10 mouse cellular contexts compared by ENCODE assay signal in the genomic region with DNA sequence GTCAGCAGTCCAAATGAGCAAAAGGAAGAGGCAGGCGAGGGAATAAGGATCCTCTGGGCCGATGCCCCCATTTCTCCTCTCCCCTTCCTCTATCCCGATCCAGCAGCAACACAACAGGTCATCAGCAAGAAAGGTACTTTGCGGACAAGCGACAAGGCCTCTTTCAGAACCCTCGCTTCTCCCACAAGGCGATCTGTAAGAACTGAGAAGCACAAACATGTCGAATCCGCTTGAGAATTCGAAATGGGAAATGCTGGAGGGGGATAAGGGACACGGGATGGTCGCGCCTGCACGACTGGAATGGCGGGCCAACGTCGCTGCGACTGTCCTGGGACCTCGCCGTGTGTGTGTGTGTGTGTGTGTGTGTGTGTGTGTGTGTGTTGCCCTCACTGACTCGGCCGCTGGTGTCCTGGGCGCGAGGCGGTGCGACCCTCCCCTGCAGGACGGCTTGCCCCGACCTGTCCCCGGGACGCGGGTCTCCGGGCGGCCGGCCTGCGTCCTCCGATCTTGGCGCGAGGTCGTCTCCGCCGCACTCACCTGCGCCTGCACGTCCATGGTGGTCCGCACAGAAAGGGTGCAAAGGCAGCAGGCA. TPM values are rescaled to one million over a fixed set of nuclear protein-coding genes. Genes with fewer than 3 reads are reported as not detected.
DNase-seq lines count a peak whose midpoint lies in the region; ATAC-seq and TF ChIP-seq lines count a peak whose summit lies in the region.
"Not testable (repeated sequence)": the region's sequence is repeated elsewhere in the genome, so short reads cannot be mapped to it uniquely, and the experiment has no call there.
"Had no signal": no experiment of that assay in that cellular context is flagged by ENCODE, and none has a peak within 500 bp of the region (broad histone marks: within the 10 kb centered on the region; RNA-seq: fewer than 3 reads in every experiment).

No protein-coding gene starts in this region.

- intact Hi-C loops in gastrocnemius, adult 2 months (cut with DNase I), result not testable (repeated sequence)

- peak overlapping the region; percentile 84 for H3K27ac ChIP-seq in ES-E14 (ENCODE audit: insufficient read depth, low read depth, low read length, poor library complexity, severe bottlenecking)
- peak overlapping the region; percentile 76 for H3K27ac ChIP-seq in embryonic facial prominence, embryonic 12.5 days
- 0 out of 2 replicates have a peak overlapping the region, but pooled peaks have one; percentile 24 for H3K27ac ChIP-seq in gastrocnemius, adult 2 months
- not testable (repeated sequence) for H3K27ac ChIP-seq in hindbrain, embryonic 14.5 days; layer of hippocampus, adult 2 months; midbrain, embryonic 15.5 days; stomach, embryonic 16.5 days (ENCODE audit: low read length)
- H3K27ac ChIP-seq in liver, embryonic 16.5 days (ENCODE audit: low read length), result peak overlapping the region; percentile 74

- H3K4me1 ChIP-seq in ES-E14 (ENCODE audit: control insufficient read depth in 2 of 2, insufficient read depth in 2 of 2, low read length in 2 of 2, poor library complexity in 1 of 2); hindbrain, embryonic 14.5 days (replicated peaks; ENCODE audit: control insufficient read depth, insufficient read depth, low read length); midbrain, embryonic 15.5 days: not testable (repeated sequence)
- H3K4me1 ChIP-seq in embryonic facial prominence, embryonic 12.5 days, result peaks cover 10% of the 10 kb centered on the region
- H3K4me1 ChIP-seq in liver, embryonic 16.5 days (ENCODE audit: control insufficient read depth, low read depth, low read length), result peaks cover 17% of the 10 kb centered on the region
- H3K4me1 ChIP-seq in stomach, embryonic 16.5 days (ENCODE audit: control insufficient read depth, insufficient read depth, low read length), result peaks cover 14% of the 10 kb centered on the region

- H3K9ac ChIP-seq in ES-E14 (ENCODE audit: insufficient read depth, low read depth, low read length, poor library complexity, severe bottlenecking), result peak overlapping the region; percentile 83
- H3K9ac ChIP-seq in embryonic facial prominence, embryonic 12.5 days, result peak overlapping the region; percentile 70
- peak overlapping the region; percentile 52 for H3K9ac ChIP-seq in hindbrain, embryonic 14.5 days
- peak overlapping the region; percentile 85 for H3K9ac ChIP-seq in liver, embryonic 16.5 days (ENCODE audit: low read depth, low read length)
- H3K9ac ChIP-seq in midbrain, embryonic 15.5 days, result peak overlapping the region; percentile 32
- peak overlapping the region; percentile 80 for H3K9ac ChIP-seq in stomach, embryonic 16.5 days (ENCODE audit: low read length)

- in situ Hi-C loops in ES-E14 (cut with MboI; ENCODE audit: low sequenced_read_pairs in 2 of 2, unreplicated experiment in 2 of 2), result not testable (repeated sequence)

- not testable (repeated sequence) for TF ChIP-seq CTCF in gastrocnemius, adult 2 months (IDR thresholded peaks at IDR 0.05); layer of hippocampus, adult 2 months (conservative IDR thresholded peaks at IDR 0.05)

- H3K36me3 ChIP-seq in ES-E14 (ENCODE audit: control insufficient read depth, insufficient read depth, low read length, poor library complexity, severe bottlenecking), result peaks cover 18% of the 10 kb centered on the region
- not testable (repeated sequence) for H3K36me3 ChIP-seq in embryonic facial prominence, embryonic 12.5 days; hindbrain, embryonic 14.5 days (replicated peaks; ENCODE audit: control insufficient read depth, insufficient read depth); midbrain, embryonic 15.5 days (replicated peaks); stomach, embryonic 16.5 days (ENCODE audit: control insufficient read depth, insufficient read depth, low read length)
- peaks cover 17% of the 10 kb centered on the region for H3K36me3 ChIP-seq in liver, embryonic 16.5 days (ENCODE audit: control insufficient read depth, insufficient read depth)

- WGBS in embryonic facial prominence, embryonic 12.5 days, result 0% methylated on average over 37 of the region's 44 CpGs
- under 1% methylated on average over 41 of the region's 44 CpGs for WGBS in hindbrain, embryonic 14.5 days
- WGBS in liver, embryonic 16.5 days (ENCODE audit: insufficient replicate concordance), result under 1% methylated on average over 42 of the region's 44 CpGs
- under 1% methylated on average over 44 of the region's 44 CpGs for WGBS in midbrain, embryonic 15.5 days
- under 1% methylated on average over 44 of the region's 44 CpGs for WGBS in stomach, embryonic 16.5 days

- DNase-seq in ES-E14 (ENCODE audit: low read depth, low spot score); gastrocnemius, adult 2 months; hindbrain, embryonic 14.5 days (ENCODE audit: low spot score); layer of hippocampus, adult 2 months (ENCODE audit: low spot score in 2 of 2): not testable (repeated sequence)

- peak overlapping the region; percentile 64 for H3K4me2 ChIP-seq in embryonic facial prominence, embryonic 12.5 days (replicated peaks)
- H3K4me2 ChIP-seq in hindbrain, embryonic 14.5 days (replicated peaks), result peak overlapping the region; percentile 70
- H3K4me2 ChIP-seq in liver, embryonic 16.5 days (ENCODE audit: low read depth, low read length), result peak overlapping the region; percentile 80
- H3K4me2 ChIP-seq in midbrain, embryonic 15.5 days, result peak overlapping the region; percentile 84
- peak overlapping the region; percentile 65 for H3K4me2 ChIP-seq in stomach, embryonic 16.5 days (ENCODE audit: low read depth, low read length)

- peak overlapping the region; percentile 79 to 85 for H3K4me3 ChIP-seq in ES-E14 (ENCODE audit: insufficient read depth in 1 of 2, low read depth in 1 of 2, low read length in 2 of 2, poor library complexity in 1 of 2, severe bottlenecking in 1 of 2)
- peak overlapping the region; percentile 78 for H3K4me3 ChIP-seq in embryonic facial prominence, embryonic 12.5 days
- peak overlapping the region; percentile 88 for H3K4me3 ChIP-seq in gastrocnemius, adult 2 months
- H3K4me3 ChIP-seq in hindbrain, embryonic 14.5 days (replicated peaks; ENCODE audit: low read length), result peak overlapping the region; percentile 56
- peak overlapping the region; percentile 69 for H3K4me3 ChIP-seq in layer of hippocampus, adult 2 months
- H3K4me3 ChIP-seq in liver, embryonic 16.5 days (ENCODE audit: low read depth, low read length), result peak overlapping the region; percentile 81
- H3K4me3 ChIP-seq in midbrain, embryonic 15.5 days, result peak overlapping the region; percentile 61
- peak overlapping the region; percentile 65 for H3K4me3 ChIP-seq in stomach, embryonic 16.5 days (replicated peaks; ENCODE audit: low read length)

- peak; percentile 39 for ATAC-seq in embryonic facial prominence, embryonic 12.5 days (ENCODE audit: insufficient number of reproducible peaks, insufficient read depth, low FRiP score, low TSS enrichment)
- not testable (repeated sequence) for ATAC-seq in hindbrain, embryonic 14.5 days (ENCODE audit: low FRiP score); liver, embryonic 16.5 days (ENCODE audit: low read depth); midbrain, embryonic 15.5 days (replicated peaks)
- peak; percentile 3 for ATAC-seq in stomach, embryonic 16.5 days (ENCODE audit: insufficient read depth, low FRiP score)

- H3K9me3 ChIP-seq in ES-E14 (ENCODE audit: control insufficient read depth, insufficient read depth, low read depth, low read length); embryonic facial prominence, embryonic 12.5 days; hindbrain, embryonic 14.5 days (ENCODE audit: control insufficient read depth, low read length); liver, embryonic 16.5 days (replicated peaks; ENCODE audit: control insufficient read depth, low read length); midbrain, embryonic 15.5 days; stomach, embryonic 16.5 days (replicated peaks; ENCODE audit: control insufficient read depth, low read length): not testable (repeated sequence)

- H3K27me3 ChIP-seq in embryonic facial prominence, embryonic 12.5 days; hindbrain, embryonic 14.5 days (ENCODE audit: control insufficient read depth, insufficient read depth, low read length); liver, embryonic 16.5 days (ENCODE audit: control insufficient read depth, insufficient read depth, low read depth, low read length); midbrain, embryonic 15.5 days (replicated peaks); stomach, embryonic 16.5 days (ENCODE audit: control insufficient read depth, insufficient read depth, low read length): not testable (repeated sequence)

RNA-seq across cellular contexts. Expression of a gene that starts 0.4 kb away (rescaled TPM):
- total RNA-seq in ES-E14 (2012; rRNA removed), result 149 and 187 TPM in 2 replicates
- 4.9 and 6.4 TPM in 2 replicates for polyA plus RNA-seq in embryonic facial prominence, embryonic 12.5 days (2016; fragmentation: Nextera tagmentation; extraction: Ambion mirVana)
- total RNA-seq in gastrocnemius, adult 2 months (2021), result under 1 TPM; 0.23 to 0.33 TPM
- 1.7 and 1.8 TPM in 2 replicates for polyA plus RNA-seq in hindbrain, embryonic 14.5 days (2014; fragmentation: Nextera tagmentation; extraction: Ambion mirVana)
- total RNA-seq in layer of hippocampus, adult 2 months (2021), result 1 to 10 TPM; 1.8 to 3.0 TPM
- 5.8 and 6.1 TPM in 2 replicates for polyA plus RNA-seq in liver, embryonic 16.5 days (2015; fragmentation: Nextera tagmentation; extraction: Ambion mirVana)
- 1.5 and 2.6 TPM in 2 replicates for polyA plus RNA-seq in midbrain, embryonic 15.5 days (2015; fragmentation: Nextera tagmentation; extraction: Ambion mirVana)
- 6.9 and 7.9 TPM in 2 replicates for polyA plus RNA-seq in stomach, embryonic 16.5 days (2015; fragmentation: Nextera tagmentation; extraction: Ambion mirVana)

RNA-seq across cellular contexts. Expression of a gene that starts 14.9 kb away (rescaled TPM):
- 33.2 and 46.0 TPM in 2 replicates for total RNA-seq in ES-E14 (2012; rRNA removed)
- polyA plus RNA-seq in embryonic facial prominence, embryonic 12.5 days (2016; fragmentation: Nextera tagmentation; extraction: Ambion mirVana), result 0.35 and 0.38 TPM in 2 replicates
- not detected for total RNA-seq in gastrocnemius, adult 2 months (2021)
- 0.59 TPM in 1 of 2 replicates, not detected in the other for polyA plus RNA-seq in hindbrain, embryonic 14.5 days (2014; fragmentation: Nextera tagmentation; extraction: Ambion mirVana)
- under 1 TPM; 0.61 to 0.64 TPM for total RNA-seq in layer of hippocampus, adult 2 months (2021)
- polyA plus RNA-seq in liver, embryonic 16.5 days (2015; fragmentation: Nextera tagmentation; extraction: Ambion mirVana), result 0.21 and 0.54 TPM in 2 replicates
- polyA plus RNA-seq in midbrain, embryonic 15.5 days (2015; fragmentation: Nextera tagmentation; extraction: Ambion mirVana), result 0.50 and 0.51 TPM in 2 replicates
- 0.39 and 0.40 TPM in 2 replicates for polyA plus RNA-seq in stomach, embryonic 16.5 days (2015; fragmentation: Nextera tagmentation; extraction: Ambion mirVana)

RNA-seq across cellular contexts. Expression of a gene that starts 16.4 kb away (rescaled TPM):
- 11.6 and 19.7 TPM in 2 replicates for total RNA-seq in ES-E14 (2012; rRNA removed)
- polyA plus RNA-seq in embryonic facial prominence, embryonic 12.5 days (2016; fragmentation: Nextera tagmentation; extraction: Ambion mirVana), result not detected in 2 replicates
- not detected for total RNA-seq in gastrocnemius, adult 2 months (2021)
- not detected in 2 replicates for polyA plus RNA-seq in hindbrain, embryonic 14.5 days (2014; fragmentation: Nextera tagmentation; extraction: Ambion mirVana)
- total RNA-seq in layer of hippocampus, adult 2 months (2021), result not detected
- not detected in 2 replicates for polyA plus RNA-seq in liver, embryonic 16.5 days (2015; fragmentation: Nextera tagmentation; extraction: Ambion mirVana)
- polyA plus RNA-seq in midbrain, embryonic 15.5 days (2015; fragmentation: Nextera tagmentation; extraction: Ambion mirVana), result not detected in 2 replicates
- polyA plus RNA-seq in stomach, embryonic 16.5 days (2015; fragmentation: Nextera tagmentation; extraction: Ambion mirVana), result not detected in 2 replicates
- total RNA-seq: granulocyte monocyte progenitor cell, adult 5-6 weeks; layer of hippocampus, postnatal 10 days had no signal

RNA-seq across cellular contexts. Expression of a gene that starts 19.2 kb away (rescaled TPM):
- 67.3 and 73.7 TPM in 2 replicates for total RNA-seq in ES-E14 (2012; rRNA removed)
- polyA plus RNA-seq in embryonic facial prominence, embryonic 12.5 days (2016; fragmentation: Nextera tagmentation; extraction: Ambion mirVana), result 70.1 and 72.8 TPM in 2 replicates
- 10 to 100 TPM; 13.3 to 13.9 TPM for total RNA-seq in gastrocnemius, adult 2 months (2021)
- 39.2 and 43.2 TPM in 2 replicates for polyA plus RNA-seq in hindbrain, embryonic 14.5 days (2014; fragmentation: Nextera tagmentation; extraction: Ambion mirVana)
- 10 to 100 TPM; 26.1 to 32.9 TPM for total RNA-seq in layer of hippocampus, adult 2 months (2021)
- polyA plus RNA-seq in liver, embryonic 16.5 days (2015; fragmentation: Nextera tagmentation; extraction: Ambion mirVana), result 18.6 and 19.6 TPM in 2 replicates
- 59.4 and 61.1 TPM in 2 replicates for polyA plus RNA-seq in midbrain, embryonic 15.5 days (2015; fragmentation: Nextera tagmentation; extraction: Ambion mirVana)
- 40.9 and 44.4 TPM in 2 replicates for polyA plus RNA-seq in stomach, embryonic 16.5 days (2015; fragmentation: Nextera tagmentation; extraction: Ambion mirVana)

RNA-seq across cellular contexts. Expression of a gene that starts 25.7 kb away (rescaled TPM):
- total RNA-seq in ES-E14 (2012; rRNA removed), result 39.4 and 64.9 TPM in 2 replicates
- 20.0 and 25.0 TPM in 2 replicates for polyA plus RNA-seq in embryonic facial prominence, embryonic 12.5 days (2016; fragmentation: Nextera tagmentation; extraction: Ambion mirVana)
- 10 to 100 TPM; 34.0 to 44.4 TPM for total RNA-seq in gastrocnemius, adult 2 months (2021)
- 24.9 and 29.6 TPM in 2 replicates for polyA plus RNA-seq in hindbrain, embryonic 14.5 days (2014; fragmentation: Nextera tagmentation; extraction: Ambion mirVana)
- total RNA-seq in layer of hippocampus, adult 2 months (2021), result 10 to 100 TPM; 30.2 to 40.1 TPM
- polyA plus RNA-seq in liver, embryonic 16.5 days (2015; fragmentation: Nextera tagmentation; extraction: Ambion mirVana), result 31.0 and 34.6 TPM in 2 replicates
- 23.6 and 28.6 TPM in 2 replicates for polyA plus RNA-seq in midbrain, embryonic 15.5 days (2015; fragmentation: Nextera tagmentation; extraction: Ambion mirVana)
- 58.4 and 68.7 TPM in 2 replicates for polyA plus RNA-seq in stomach, embryonic 16.5 days (2015; fragmentation: Nextera tagmentation; extraction: Ambion mirVana)

Comparison
In these comparisons a context has a peak if more than half of its experiments do, and no peak if none do; other contexts are left out.
1. H3K9ac ChIP-seq: peak in every context shown above with its lines; median percentile 85 in liver, embryonic 16.5 days; 83 in ES-E14; 80 in stomach, embryonic 16.5 days; 70 in embryonic facial prominence, embryonic 12.5 days; 52 in hindbrain, embryonic 14.5 days; 32 in midbrain, embryonic 15.5 days.